In genomic region chr10:122800003-122800731, GRCm38 (mm10) we compare ENCODE assay signal across 10 mouse cellular contexts.
DNase-seq lines count a peak whose midpoint lies in the region; ATAC-seq and TF ChIP-seq lines count a peak whose summit lies in the region.
"Had no signal": no experiment of that assay in that cellular context is flagged by ENCODE, and none has a peak within 500 bp of the region (broad histone marks: within the 10 kb centered on the region; RNA-seq: fewer than 3 reads in every experiment).

No protein-coding gene starts in this region.

- H3K4me1 ChIP-seq in kidney, adult 2 months (ENCODE audit: control insufficient read depth, insufficient read depth, low read length), result no peaks in the 10 kb centered on the region; the same call in 1 of the 2 replicates
- H3K4me1 ChIP-seq in kidney, embryonic 15.5 days, result peaks cover 7% of the 10 kb centered on the region

- 73% methylated on average over 19 of the region's 19 CpGs for WGBS in kidney, adult 2 months
- WGBS in kidney, embryonic 15.5 days, result 81% methylated on average over 19 of the region's 19 CpGs

- no peak for ATAC-seq in kidney, embryonic 15.5 days (replicated peaks; ENCODE audit: low FRiP score)
- ATAC-seq in inflammation-experienced regulatory T-cells, adult 6 months, result peak; percentile 95
- ATAC-seq: midbrain, embryonic 15.5 days had no signal

- no peak for TF ChIP-seq CTCF in kidney, adult 2 months (conservative IDR thresholded peaks at IDR 0.05; ENCODE audit: insufficient read depth, insufficient read length, low read depth, low read length)

- no peaks in the 10 kb centered on the region for H3K27me3 ChIP-seq in kidney, adult 2 months (replicated peaks; ENCODE audit: control insufficient read depth, insufficient read depth, low read length)
- no peaks in the 10 kb centered on the region for H3K27me3 ChIP-seq in kidney, embryonic 15.5 days
- H3K27me3 ChIP-seq: midbrain, embryonic 15.5 days had no signal

- DNase-seq in kidney, adult 2 months, result peak; percentile 34
- DNase-seq in lung, postnatal 4 days, result peak; percentile 41 to 52
- DNase-seq in thymus, postnatal 10 days (ENCODE audit: low spot score in 2 of 2), result peak; percentile 75 to 81
- DNase-seq in embryo, embryonic 10 days (ENCODE audit: low spot score), result no peak
- no peak for DNase-seq in adipocyte (ENCODE audit: low spot score)
- no peak for DNase-seq in layer of hippocampus, postnatal 14 days (ENCODE audit: low spot score in 2 of 2)

- H3K36me3 ChIP-seq in kidney, adult 2 months (ENCODE audit: control insufficient read depth, insufficient read depth, low read length), result no peaks in the 10 kb centered on the region
- H3K36me3 ChIP-seq in kidney, embryonic 15.5 days, result peaks cover 9% of the 10 kb centered on the region
- H3K36me3 ChIP-seq: G1E; midbrain, embryonic 15.5 days had no signal

- no peak overlapping the region for H3K4me2 ChIP-seq in kidney, embryonic 15.5 days
- H3K4me2 ChIP-seq: midbrain, embryonic 15.5 days had no signal

- no peak overlapping the region; the same call in 1 of the 2 replicates for H3K27ac ChIP-seq in kidney, adult 2 months (ENCODE audit: insufficient read depth, low read depth, low read length)
- H3K27ac ChIP-seq in kidney, embryonic 15.5 days, result no peak overlapping the region
- H3K27ac ChIP-seq: midbrain, embryonic 15.5 days had no signal

- no peak for TF ChIP-seq POLR2A in kidney, adult 2 months (IDR thresholded peaks at IDR 0.05; ENCODE audit: low read depth, low read length)

- no peak overlapping the region for H3K4me3 ChIP-seq in kidney, adult 2 months (ENCODE audit: insufficient read depth, low read depth, low read length)
- no peak overlapping the region for H3K4me3 ChIP-seq in kidney, embryonic 15.5 days (replicated peaks)
- H3K4me3 ChIP-seq: midbrain, embryonic 15.5 days had no signal

- no peaks in the 10 kb centered on the region for H3K9me3 ChIP-seq in kidney, embryonic 15.5 days (replicated peaks)
- H3K9me3 ChIP-seq: midbrain, embryonic 15.5 days had no signal

- H3K9ac ChIP-seq in kidney, embryonic 15.5 days, result no peak overlapping the region
- H3K9ac ChIP-seq: midbrain, embryonic 15.5 days had no signal

Comparison
In these comparisons a context has a peak if more than half of its experiments do, and no peak if none do; other contexts are left out.
1. DNase-seq: peak in kidney, adult 2 months (single experiment), lung, postnatal 4 days (2 of 2) and thymus, postnatal 10 days (2 of 2); none in embryo, embryonic 10 days (single experiment), adipocyte (single experiment) and layer of hippocampus, postnatal 14 days (0 of 2).